Mouse (Mus musculus): ENCODE measurements around the gene Slc25a33. TPM values are rescaled to one million over a fixed set of nuclear protein-coding genes. Genes with fewer than 3 reads are reported as not detected.

Gene Slc25a33
- polyA plus RNA-seq, 1 experiment from 2014 or later = 10.3 TPM

DNA sequence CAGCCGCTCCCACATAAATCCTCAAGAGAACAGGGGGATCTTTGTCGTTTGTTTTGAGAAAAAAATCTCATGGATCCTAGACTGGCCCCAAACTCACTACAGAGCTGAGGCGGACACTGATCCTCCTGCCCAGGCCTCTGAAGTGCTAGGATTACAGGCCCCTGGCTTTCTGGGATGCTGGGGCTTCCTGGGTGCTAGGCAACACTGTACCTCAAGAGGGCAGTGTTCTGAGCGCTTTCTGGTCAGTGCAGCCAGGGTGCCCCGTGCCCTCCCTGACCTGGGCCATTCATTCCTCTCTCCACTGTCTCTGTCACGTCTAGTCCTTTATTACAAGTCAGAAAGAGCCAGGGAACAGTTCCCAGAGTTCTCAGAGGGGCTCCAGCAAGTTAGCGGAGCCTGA lies 62.1 kb downstream of the Slc25a33 start:
- H3K9me3 ChIP-seq = no peaks in the 10 kb centered on the region
- no peak overlapping the region for H3K4me3 ChIP-seq (replicated peaks)
- no peak overlapping the region for H3K9ac ChIP-seq
- H3K36me3 ChIP-seq = peaks cover 15% of the 10 kb centered on the region
- 0 out of 2 replicates have a peak, but pooled peaks cover 14% of the 10 kb centered on the region for H3K4me1 ChIP-seq (replicated peaks)
- no peaks in the 10 kb centered on the region for H3K27me3 ChIP-seq (replicated peaks)
- WGBS = 28% methylated on average over 7 of the region's 7 CpGs
- H3K27ac ChIP-seq = no peak overlapping the region
- peak; percentile 52 for ATAC-seq
- H3K4me2 ChIP-seq (replicated peaks) = no peak overlapping the region

DNA sequence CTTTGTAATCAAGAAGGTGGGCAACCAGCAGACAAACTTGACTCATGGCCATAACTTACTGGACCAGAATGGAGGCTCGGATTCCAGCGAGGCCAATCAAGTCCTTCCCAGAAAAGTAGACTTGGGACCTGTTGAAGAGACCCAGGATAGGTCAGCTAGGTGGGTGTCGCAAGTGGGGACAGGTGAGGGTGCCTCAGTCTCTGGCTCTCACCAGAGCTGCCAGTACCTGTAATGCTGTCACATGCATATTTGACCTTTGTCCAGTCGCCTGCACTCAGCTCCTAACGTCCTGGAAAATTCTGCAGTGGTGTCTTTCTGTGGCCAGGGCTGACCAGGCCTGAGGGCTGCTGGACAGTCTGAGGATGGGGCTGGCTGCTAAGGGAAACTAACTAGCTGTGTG lies 62.6 kb downstream of the Slc25a33 start:
- H3K9ac ChIP-seq = peak overlapping the region; percentile 23; the same call in 1 of the 2 replicates
- peaks cover 10% of the 10 kb centered on the region for H3K36me3 ChIP-seq
- no peaks in the 10 kb centered on the region for H3K9me3 ChIP-seq
- H3K4me2 ChIP-seq (replicated peaks) = no peak overlapping the region
- 77% methylated on average over 5 of the region's 5 CpGs for WGBS
- H3K4me3 ChIP-seq (replicated peaks) = no peak overlapping the region
- H3K27me3 ChIP-seq (replicated peaks) = no peaks in the 10 kb centered on the region
- H3K4me1 ChIP-seq (replicated peaks) = 0 out of 2 replicates have a peak, but pooled peaks cover 14% of the 10 kb centered on the region
- peak; percentile 68 for ATAC-seq
- H3K27ac ChIP-seq = no peak overlapping the region

- no peak overlapping the region for H3K9ac ChIP-seq
- H3K4me3 ChIP-seq (replicated peaks) = no peak overlapping the region
- no peaks in the 10 kb centered on the region for H3K9me3 ChIP-seq
- WGBS = 18% methylated on average over 5 of the region's 5 CpGs
- no peak overlapping the region for H3K4me2 ChIP-seq (replicated peaks)
- 0 out of 2 replicates have a peak, but pooled peaks cover 14% of the 10 kb centered on the region for H3K4me1 ChIP-seq (replicated peaks)
- H3K27me3 ChIP-seq (replicated peaks) = no peaks in the 10 kb centered on the region
- 0 out of 2 replicates have a peak, but pooled peaks cover 4% of the 10 kb centered on the region for H3K36me3 ChIP-seq
- peak; percentile 65 for ATAC-seq
- H3K27ac ChIP-seq = no peak overlapping the region
Measured at GRCm38 (mm10) chr4:149710510-149710909, 63.6 kb downstream of the Slc25a33 start.

DNA sequence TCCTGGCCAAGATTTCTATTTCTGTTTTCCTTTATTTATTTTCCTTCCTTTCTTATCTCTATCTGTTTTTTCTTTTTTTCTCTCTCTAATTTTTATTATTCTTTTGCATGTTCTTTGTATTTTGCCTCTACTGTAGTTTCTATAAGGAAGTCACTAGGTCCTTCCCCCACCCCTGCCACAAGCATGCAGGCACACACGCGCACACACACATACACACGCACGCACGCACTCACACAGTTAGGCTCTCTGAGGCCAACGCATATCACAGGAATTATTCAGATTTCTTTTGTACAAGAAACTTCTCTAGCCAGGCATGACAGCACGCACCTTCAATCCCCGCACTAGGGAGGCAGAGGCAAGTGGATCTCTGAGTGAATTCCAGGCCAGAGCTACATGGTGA lies 68.1 kb downstream of the Slc25a33 start:
- Histone ChIP-seq H3K4me2 (replicated peaks) (no peak overlapping the region), H3K27me3 (replicated peaks) (no peaks in the 10 kb centered on the region), H3K9ac (no peak overlapping the region), H3K27ac (no peak overlapping the region), H3K36me3 (no peaks in the 10 kb centered on the region), H3K9me3 (no peaks in the 10 kb centered on the region), H3K4me1 (replicated peaks) (0 out of 2 replicates have a peak, but pooled peaks cover 4% of the 10 kb centered on the region), H3K4me3 (replicated peaks) (no peak overlapping the region)
- ATAC-seq = no peak
- WGBS = 89% methylated on average over 8 of the region's 8 CpGs

DNA sequence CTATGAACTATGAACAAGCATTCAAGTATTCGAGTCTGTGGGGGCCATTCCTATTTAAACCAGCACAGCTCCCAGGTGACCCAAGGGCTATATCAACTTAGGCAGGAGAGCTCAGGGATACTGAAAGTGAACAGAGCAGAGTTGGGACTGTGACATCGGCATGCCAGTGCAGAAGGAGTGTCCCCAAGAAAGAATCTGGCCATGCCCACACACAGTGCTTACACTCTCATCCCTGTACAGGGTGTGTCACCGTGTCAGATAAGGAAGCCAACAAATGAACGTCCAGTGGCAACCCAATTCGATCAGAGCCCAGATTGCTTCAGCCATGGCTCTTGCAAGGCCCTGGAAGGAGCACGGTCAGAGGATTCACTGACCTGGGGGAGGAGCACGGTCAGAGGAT lies 68.8 kb downstream of the Slc25a33 start:
- Histone ChIP-seq H3K4me1 (replicated peaks) (0 out of 2 replicates have a peak, but pooled peaks cover under 1% of the 10 kb centered on the region), H3K9me3 (no peaks in the 10 kb centered on the region), H3K9ac (no peak overlapping the region), H3K27me3 (replicated peaks) (no peaks in the 10 kb centered on the region), H3K4me2 (replicated peaks) (no peak overlapping the region), H3K36me3 (no peaks in the 10 kb centered on the region), H3K4me3 (replicated peaks) (no peak overlapping the region), H3K27ac (no peak overlapping the region)
- ATAC-seq = peak; percentile 68
- WGBS = 45% methylated on average over 7 of the region's 7 CpGs

DNA sequence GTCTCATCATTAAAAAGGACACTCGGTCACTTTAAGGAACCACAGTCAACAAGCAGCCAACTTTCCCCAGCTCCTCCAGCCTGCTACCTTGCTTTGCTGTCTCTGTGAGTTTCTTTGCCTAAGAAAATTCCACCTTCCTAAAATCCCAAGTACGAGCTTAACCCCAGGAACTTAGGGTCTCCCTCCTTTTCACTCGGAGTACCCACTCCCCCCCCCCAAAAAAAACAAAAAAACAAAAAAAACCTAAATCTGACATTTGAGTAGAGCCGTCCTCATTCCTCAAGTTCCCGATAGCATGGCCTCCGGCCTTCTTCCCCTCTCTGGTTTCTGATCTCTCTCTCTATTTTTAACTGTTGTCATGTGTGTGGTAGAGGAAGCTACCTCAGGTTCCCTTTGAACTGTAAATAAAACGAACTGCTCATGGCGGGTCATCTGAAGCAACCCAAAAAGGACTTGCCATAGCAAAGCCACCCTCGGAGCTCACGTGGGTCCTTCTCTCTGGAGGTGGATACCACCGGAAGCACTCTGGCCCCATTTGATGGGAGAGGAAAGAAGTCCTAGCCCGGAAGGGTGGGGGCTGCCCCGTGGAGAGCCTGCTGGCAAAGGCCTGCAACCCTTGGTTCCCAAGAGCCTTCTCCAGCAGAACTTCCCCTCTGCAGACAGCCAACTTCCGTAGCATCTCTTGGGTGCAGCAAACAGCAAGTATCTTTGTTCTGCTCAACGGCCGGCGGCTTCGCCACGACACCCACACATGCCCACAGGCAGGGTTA lies 71.7 kb downstream of the Slc25a33 start, which contains the start of gene Pik3cd:
TSS of gene Pik3cd (minus strand) at position 362 of the 770 bp plus-strand sequence.
- Histone ChIP-seq H3K9me3 (no peaks in the 10 kb centered on the region), H3K4me1 (replicated peaks) (peaks cover 6% of the 10 kb centered on the region; the same call in 1 of the 2 replicates), H3K27ac (no peak within 1 kb of the TSS), H3K4me2 (replicated peaks) (no peak within 1 kb of the TSS), H3K27me3 (replicated peaks) (0 out of 2 replicates have a peak, but pooled peaks cover 5% of the 10 kb centered on the region), H3K4me3 (replicated peaks) (no peak within 1 kb of the TSS), H3K9ac (no peak within 1 kb of the TSS), H3K36me3 (no peaks in the 10 kb centered on the region)
- ATAC-seq = no peak
- WGBS = 71% methylated on average over 19 of the region's 19 CpGs

DNA sequence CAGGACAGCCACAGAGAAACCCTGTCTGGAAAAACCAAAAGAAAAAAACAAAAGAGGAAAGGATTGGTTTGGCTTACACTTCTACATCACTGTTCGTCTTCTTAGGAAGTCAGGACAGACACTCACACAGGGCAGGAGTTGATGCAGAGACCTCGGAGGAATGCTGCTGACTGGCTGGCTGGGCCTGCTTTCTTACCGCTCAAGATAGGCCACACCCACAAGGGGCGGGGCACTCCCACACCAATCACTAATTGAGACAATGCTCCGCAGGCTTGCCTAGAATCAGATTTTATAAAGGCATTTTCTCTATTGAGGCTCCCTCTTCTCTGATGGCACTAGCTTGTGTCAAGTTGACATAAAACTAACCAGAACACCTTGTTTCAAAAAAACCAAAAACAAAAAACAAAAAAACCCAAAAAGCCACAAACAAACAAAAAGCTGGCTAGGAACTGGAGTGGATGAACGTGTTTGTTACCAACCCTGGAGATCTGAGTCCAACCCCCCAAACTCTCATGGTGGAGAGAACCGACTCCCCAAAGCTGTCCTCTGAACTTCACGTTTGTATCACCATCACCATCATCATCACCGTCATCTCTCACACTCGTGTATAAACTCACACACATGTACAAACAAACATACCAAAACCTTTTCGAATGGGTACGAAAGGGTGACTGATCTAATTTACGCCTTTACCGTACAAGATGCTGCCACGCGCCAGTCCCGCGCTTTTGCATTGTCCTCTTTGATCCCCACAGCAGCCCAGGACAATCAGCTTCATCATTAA lies 72.5 kb downstream of the Slc25a33 start:
- Histone ChIP-seq H3K4me3 (replicated peaks) (no peak overlapping the region), H3K9me3 (no peaks in the 10 kb centered on the region), H3K36me3 (no peaks in the 10 kb centered on the region), H3K27ac (no peak overlapping the region), H3K4me1 (replicated peaks) (peaks cover 6% of the 10 kb centered on the region; the same call in 1 of the 2 replicates), H3K9ac (no peak overlapping the region), H3K27me3 (replicated peaks) (0 out of 2 replicates have a peak, but pooled peaks cover 5% of the 10 kb centered on the region), H3K4me2 (replicated peaks) (no peak overlapping the region)
- ATAC-seq = 0 out of 2 replicates have a peak, but pooled peaks have one; percentile 30
- WGBS = 61% methylated on average over 18 of the region's 18 CpGs

DNA sequence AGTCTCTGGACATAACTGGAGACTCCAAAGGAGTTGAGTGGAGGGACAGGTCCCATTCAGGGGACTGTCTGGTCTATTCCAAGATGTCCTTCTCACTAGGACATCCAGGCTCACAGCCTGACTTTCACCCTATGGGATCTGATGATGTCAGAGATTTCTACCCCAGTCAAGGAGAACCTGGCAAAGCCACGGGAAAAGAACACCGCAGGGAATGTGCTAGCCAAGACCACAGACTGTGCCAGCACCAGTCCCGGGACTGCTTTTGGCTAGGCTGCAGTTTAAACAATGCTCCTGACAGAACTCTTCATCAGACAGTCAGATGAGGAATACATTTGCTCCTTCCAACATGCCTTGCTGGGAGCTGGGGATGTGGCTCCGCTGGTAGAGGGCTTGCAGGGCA lies 74.1 kb downstream of the Slc25a33 start:
- Histone ChIP-seq H3K4me2 (replicated peaks) (no peak overlapping the region), H3K9me3 (no peaks in the 10 kb centered on the region), H3K27me3 (replicated peaks) (0 out of 2 replicates have a peak, but pooled peaks cover 5% of the 10 kb centered on the region), H3K4me3 (replicated peaks) (no peak overlapping the region), H3K4me1 (replicated peaks) (peaks cover 9% of the 10 kb centered on the region; the same call in 1 of the 2 replicates), H3K36me3 (no peaks in the 10 kb centered on the region), H3K27ac (no peak overlapping the region), H3K9ac (no peak overlapping the region)
- no peak for ATAC-seq
- whole genome bisulfite sequencing = 85% methylated on average over 4 of the region's 4 CpGs

DNA sequence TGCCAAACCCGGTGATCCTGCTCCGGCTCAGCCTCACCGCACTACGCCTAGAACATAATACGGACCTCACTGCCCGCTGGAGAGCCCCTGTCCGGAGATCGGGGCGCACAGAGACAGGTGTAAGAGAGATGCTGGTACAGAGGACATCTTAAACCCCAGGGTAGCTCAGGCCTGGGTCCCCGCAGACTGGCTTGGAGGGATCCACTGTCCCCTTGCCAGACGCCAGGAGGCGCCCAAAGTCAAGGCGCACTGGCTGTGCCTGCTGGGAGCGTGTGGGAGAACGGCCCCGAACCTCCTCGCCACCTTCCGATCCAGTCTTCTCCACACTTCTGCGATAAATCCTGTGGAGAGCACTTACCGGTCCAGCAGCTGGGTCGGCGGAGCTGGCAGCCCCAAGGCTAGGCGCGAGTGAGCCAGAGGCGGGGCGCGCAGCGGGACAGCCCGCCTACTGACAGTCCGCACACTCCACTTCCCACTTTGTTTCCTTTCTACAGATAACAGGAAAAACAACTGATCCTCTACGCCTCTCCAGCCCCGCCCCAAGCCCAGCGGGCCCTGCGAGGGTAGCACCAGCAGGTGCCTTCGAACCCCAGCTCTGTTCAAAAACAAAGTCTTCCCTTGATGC lies 75.8 kb downstream of the Slc25a33 start:
- peaks cover 9% of the 10 kb centered on the region; the same call in 1 of the 2 replicates for H3K4me1 ChIP-seq (replicated peaks)
- 0 out of 2 replicates have a peak, but pooled peaks cover 5% of the 10 kb centered on the region for H3K27me3 ChIP-seq (replicated peaks)
- peak; percentile 81 for ATAC-seq
- WGBS = under 1% methylated on average over 35 of the region's 35 CpGs
- H3K36me3 ChIP-seq = no peaks in the 10 kb centered on the region
- peak overlapping the region; percentile 52 for H3K4me3 ChIP-seq (replicated peaks)
- no peak overlapping the region for H3K27ac ChIP-seq
- H3K9me3 ChIP-seq = no peaks in the 10 kb centered on the region
- peak overlapping the region; percentile 93 for H3K4me2 ChIP-seq (replicated peaks)
- peak overlapping the region; percentile 65 for H3K9ac ChIP-seq

DNA sequence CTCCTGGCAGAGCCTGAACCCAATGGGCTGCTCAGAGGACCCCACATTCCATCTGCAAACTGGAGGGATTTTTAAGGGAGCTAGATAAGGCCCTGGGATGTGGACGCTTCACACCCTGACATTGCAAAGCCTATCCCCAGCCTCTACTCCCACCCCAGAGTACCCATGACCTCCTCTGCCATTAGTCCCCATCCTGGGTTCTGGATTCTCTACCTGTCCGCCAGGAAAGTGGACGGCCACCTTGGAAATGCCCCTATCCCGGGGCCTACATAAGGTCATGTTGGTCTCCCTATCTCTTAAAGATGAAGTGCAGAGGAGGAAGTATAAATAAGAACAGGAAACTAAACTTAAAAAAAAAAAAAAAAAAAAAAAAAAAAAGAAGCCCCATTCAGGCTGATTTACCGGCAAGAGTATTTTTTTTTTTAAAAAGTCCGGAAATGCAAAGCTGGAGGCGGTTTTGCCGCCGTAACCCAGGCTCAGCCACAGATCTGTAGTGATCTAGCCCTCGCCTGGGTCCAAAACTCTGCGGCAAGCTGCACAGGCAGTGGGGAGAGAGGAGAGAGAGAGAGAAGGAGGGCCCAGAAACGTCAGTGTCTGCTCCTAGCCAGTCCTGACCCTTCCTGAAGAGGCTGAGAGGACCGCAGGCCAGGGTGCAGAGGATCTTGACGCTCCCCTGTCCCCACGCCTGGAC lies 76.4 kb downstream of the Slc25a33 start:
- ATAC-seq = peak; percentile 46
- Histone ChIP-seq H3K27ac (no peak overlapping the region), H3K36me3 (no peaks in the 10 kb centered on the region), H3K27me3 (replicated peaks) (0 out of 2 replicates have a peak, but pooled peaks cover 5% of the 10 kb centered on the region), H3K4me3 (replicated peaks) (peak overlapping the region; percentile 52), H3K9me3 (no peaks in the 10 kb centered on the region), H3K4me2 (replicated peaks) (peak overlapping the region; percentile 93), H3K9ac (peak overlapping the region; percentile 65), H3K4me1 (replicated peaks) (peaks cover 9% of the 10 kb centered on the region; the same call in 1 of the 2 replicates)
- 31% methylated on average over 15 of the region's 15 CpGs for WGBS

GRCm38 (mm10) chr4:149696189-149696971 lies 77.7 kb downstream of the Slc25a33 start:
- Histone ChIP-seq H3K4me1 (replicated peaks) (peaks cover 9% of the 10 kb centered on the region; the same call in 1 of the 2 replicates), H3K9me3 (no peaks in the 10 kb centered on the region), H3K4me3 (replicated peaks) (no peak overlapping the region), H3K36me3 (no peaks in the 10 kb centered on the region), H3K4me2 (replicated peaks) (0 out of 2 replicates have a peak overlapping the region, but pooled peaks have one; percentile 31), H3K9ac (no peak overlapping the region), H3K27me3 (replicated peaks) (0 out of 2 replicates have a peak, but pooled peaks cover 5% of the 10 kb centered on the region), H3K27ac (no peak overlapping the region)
- ATAC-seq = peak; percentile 24; the same call in 1 of the 2 replicates
- WGBS = 33% methylated on average over 16 of the region's 16 CpGs

All from intestine, embryonic 15.5 days (tissue).